Mouse (Mus musculus) retina, postnatal 1 day (tissue): ENCODE measurements around the gene Cd52.

ENCODE experiments used
- DNase-seq: peaks from one replicate; pipeline ENCODE4 v3.0.0-alpha.2; 2012

Cd52 gene

GRCm38 (mm10) chr4:134043041-134043440, 51.8 kb downstream of the Cd52 start:
- DNase-seq, result no peak

GRCm38 (mm10) chr4:134041317-134042123, 53.4 kb downstream of the Cd52 start:
- peak; percentile 80 for DNase-seq

- peak; percentile 84 for DNase-seq
These were observed 58.9 kb downstream of the Cd52 start for GRCm38 (mm10) chr4:134035953-134036352.
